Mouse (Mus musculus) layer of hippocampus, adult 9-10 months (tissue): ENCODE results near the gene Celf2.

Source experiments
- DNase-seq: peaks from one replicate; pipeline ENCODE4 v3.0.0; 2022; ENCODE audit warnings: low spot score

The Celf2 gene

GRCm38 (mm10) chr2:7080794-7081783 is 428.3 kb downstream of the Celf2 start:
- DNase-seq: no peak

DNA sequence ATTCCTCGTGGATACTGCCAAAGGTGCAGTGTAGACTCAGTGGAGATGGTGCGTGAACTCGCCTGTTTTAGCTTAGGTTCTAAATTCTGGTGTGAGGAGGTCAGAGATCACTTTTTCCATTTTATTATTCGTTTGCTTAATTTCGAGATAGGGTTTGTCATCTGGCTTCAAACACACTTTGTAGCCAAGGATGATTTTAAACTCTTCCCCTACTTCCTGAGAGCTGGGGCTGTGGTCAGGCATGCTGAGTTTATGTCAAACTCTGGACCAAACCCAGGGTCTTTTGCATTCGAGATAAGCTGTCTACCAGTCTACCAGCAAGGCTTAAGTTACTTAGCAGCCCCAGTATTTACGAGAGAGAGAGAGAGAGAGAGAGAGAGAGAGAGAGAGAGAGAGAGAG is 429.3 kb downstream of the Celf2 start:
- no peak for DNase-seq

DNA sequence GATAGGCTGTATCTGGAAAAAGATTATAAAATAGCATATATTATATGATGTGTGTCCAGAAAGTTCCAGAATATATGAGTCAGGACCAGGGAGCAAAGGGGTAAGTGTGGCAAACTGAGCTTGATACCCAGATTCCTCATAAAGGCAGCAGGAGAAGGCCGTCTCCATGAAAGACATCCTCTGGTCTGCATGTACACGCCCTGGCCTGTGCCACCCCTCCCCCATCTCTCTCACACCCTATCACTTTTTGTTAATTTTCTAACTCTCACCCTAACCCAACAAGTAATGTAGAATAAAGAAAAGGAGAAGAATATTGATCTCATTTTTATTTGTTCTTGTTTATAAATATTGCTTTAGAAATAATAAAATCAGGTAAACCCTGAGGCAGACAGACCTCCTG is 430.0 kb downstream of the Celf2 start:
- no peak for DNase-seq

- DNase-seq: no peak
Measured at GRCm38 (mm10) chr2:7073730-7074129, 435.6 kb downstream of the Celf2 start.

DNA sequence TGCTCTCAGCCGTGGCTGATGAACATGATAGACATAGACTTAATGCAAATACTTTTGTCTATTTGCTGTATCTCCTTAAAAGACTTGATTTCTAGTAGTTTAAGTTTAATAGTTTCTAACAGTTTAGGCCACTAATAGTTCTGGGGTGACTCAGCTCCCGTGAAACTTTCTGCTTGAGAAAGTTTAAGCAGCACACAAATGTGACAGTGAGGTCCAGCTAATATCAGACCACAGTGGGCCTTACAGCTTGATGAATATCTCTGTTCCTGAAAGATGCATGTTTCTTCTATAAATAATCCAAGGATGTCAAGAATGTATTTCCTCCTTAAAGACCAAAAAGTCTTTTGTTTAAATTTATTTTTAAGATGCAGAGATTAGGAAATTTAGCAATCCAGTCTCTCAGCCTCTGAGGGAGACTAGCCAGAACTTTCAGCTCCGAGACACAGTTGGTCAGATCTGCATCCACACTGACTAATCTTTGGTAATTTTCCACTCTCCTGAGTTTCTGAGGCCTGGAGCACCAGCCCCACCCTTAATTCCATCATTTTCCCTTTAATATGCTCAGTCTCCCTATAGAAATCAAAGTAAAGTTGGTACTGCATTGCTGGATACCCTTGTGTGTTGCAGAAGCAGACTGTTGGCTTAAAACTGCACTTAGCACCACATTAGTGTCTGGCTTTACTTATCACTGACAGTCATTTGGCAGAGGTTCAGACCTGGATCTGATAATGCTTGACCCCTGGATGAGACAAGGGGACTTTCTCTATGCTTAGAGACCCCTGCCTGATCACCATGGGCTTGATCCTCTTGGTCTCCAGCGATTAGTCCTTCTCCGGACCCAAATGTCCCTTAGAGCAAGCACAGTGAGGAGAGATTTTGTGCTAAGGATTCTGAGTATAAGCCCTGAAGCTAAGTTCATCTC is 436.8 kb downstream of the Celf2 start:
- no peak for DNase-seq

GRCm38 (mm10) chr2:7069458-7069857 is 439.9 kb downstream of the Celf2 start:
- DNase-seq: no peak

GRCm38 (mm10) chr2:7068281-7068680 is 441.1 kb downstream of the Celf2 start:
- DNase-seq: no peak

GRCm38 (mm10) chr2:7063574-7064192 is 445.7 kb downstream of the Celf2 start:
- DNase-seq: no peak

- no peak for DNase-seq
Measured at GRCm38 (mm10) chr2:7060490-7061105, 448.8 kb downstream of the Celf2 start.

- DNase-seq: no peak
Measured at GRCm38 (mm10) chr2:7056401-7056800, 453.0 kb downstream of the Celf2 start.

DNA sequence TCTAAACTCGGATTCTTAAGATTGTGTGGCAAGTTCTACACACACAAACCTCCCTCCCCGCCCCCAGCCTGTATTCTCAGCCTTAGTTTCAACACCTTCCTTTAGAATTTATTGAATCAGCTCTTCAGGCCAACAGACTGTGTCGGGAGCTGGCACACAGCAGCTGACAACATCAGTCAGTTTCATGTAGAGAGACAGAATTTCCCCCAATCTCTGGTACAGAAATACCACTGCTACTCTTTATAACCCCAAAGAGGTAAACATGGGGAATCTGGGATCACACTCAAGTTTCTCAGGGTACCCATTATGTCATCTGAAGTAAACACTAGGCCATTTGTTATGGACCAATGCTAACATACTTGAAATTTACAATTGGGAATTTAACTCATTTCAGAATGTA is 453.4 kb downstream of the Celf2 start:
- DNase-seq: no peak

DNA sequence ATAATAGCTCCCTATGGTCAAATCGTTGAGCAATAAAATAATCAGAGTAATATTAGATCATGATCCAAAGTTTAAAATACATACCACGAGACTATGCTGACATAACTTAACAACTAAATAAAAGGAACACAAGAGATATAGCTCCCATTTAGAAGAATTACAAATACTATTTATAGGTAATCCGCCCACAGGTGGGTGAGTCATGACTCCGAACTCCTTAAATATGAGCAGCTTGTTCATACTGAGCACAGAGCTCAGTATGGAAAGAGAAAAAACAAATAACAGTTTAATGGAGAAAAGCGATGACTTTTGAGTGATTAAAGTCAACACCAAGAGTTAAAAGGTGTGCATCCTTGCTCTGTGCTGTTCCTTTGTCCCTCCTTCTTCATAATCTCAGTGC is 458.3 kb downstream of the Celf2 start:
- DNase-seq: no peak

GRCm38 (mm10) chr2:7046155-7046554 is 463.2 kb downstream of the Celf2 start:
- no peak for DNase-seq

GRCm38 (mm10) chr2:7045531-7045930 is 463.8 kb downstream of the Celf2 start:
- no peak for DNase-seq

- DNase-seq: no peak
Measured at GRCm38 (mm10) chr2:7043770-7044459, 465.4 kb downstream of the Celf2 start.

- DNase-seq: no peak
Measured at GRCm38 (mm10) chr2:7040940-7041339, 468.4 kb downstream of the Celf2 start.

- DNase-seq: no peak
Measured at GRCm38 (mm10) chr2:7038991-7039390, 470.4 kb downstream of the Celf2 start.

GRCm38 (mm10) chr2:7031389-7031788 is 478.0 kb downstream of the Celf2 start:
- no peak for DNase-seq

DNA sequence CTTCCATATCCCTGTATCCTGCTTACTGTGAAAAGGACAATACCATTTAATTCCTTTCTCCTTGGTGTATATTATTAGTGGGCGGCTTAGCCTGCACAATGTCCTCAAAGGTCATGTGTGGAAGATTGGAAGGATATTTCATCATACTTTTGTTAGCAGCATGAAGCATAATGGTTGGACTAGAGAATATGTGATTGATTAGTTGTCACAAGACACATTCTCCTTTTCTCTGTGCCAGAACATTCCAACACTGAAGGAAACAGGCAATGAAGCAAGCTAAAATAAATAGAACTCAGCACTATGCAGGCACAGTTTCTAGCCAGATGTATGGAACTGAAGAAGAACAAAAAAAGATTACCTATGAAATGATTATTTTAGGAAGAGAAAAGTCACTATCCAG is 482.6 kb downstream of the Celf2 start:
- no peak for DNase-seq

- DNase-seq: no peak
Measured at GRCm38 (mm10) chr2:7025594-7025993, 483.8 kb downstream of the Celf2 start.

DNA sequence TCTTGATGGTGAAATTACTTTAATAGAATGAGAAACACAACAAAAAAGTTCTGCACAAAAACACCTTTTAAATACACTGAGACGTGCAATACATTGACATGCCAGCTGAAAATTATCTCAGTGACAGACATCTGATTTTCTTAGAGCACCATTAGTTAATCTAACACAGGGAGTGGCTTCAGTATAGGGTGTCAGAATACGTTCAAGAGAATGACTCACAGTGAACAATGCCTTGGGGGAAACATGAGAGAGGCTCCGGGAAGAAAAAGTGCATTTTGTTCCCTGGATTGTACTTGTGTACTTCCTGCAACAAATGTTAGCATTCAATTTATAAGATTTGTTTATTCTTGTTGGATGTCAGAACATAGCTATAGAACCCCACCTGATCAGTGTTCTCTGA is 487.2 kb downstream of the Celf2 start:
- DNase-seq: no peak
